Mouse (Mus musculus) liver, postnatal 0 days (tissue): ENCODE measurements at regions not wholly inside any gene's neighbourhood (a gene's known extent, or its start where the extent isn't known, plus 50 kb on each side); places are given as distances from the start of the nearest gene placed in this dataset.

ENCODE experiments used
- ATAC-seq: fragments of 200-750 bp; cut with Nextera tagmentation; 2 replicates; pipeline ENCODE4 v1.8.0; 2017; ENCODE audit warnings: mild to moderate bottlenecking, moderate library complexity
- DNase-seq: peaks from one replicate; pipeline ENCODE4 v3.0.0-alpha.2; 2016
- H3K27ac ChIP-seq: fragments of 300-500 bp; sonication (generic); 2 replicates; pipeline ENCODE4 v1.5.1; 2014; ENCODE audit warnings: antibody characterized with exemption, moderate library complexity, mild to moderate bottlenecking, low read depth
- H3K27me3 ChIP-seq: fragments of 300-500 bp; sonication (generic); 2 replicates; pipeline ENCODE4 v1.6.1; 2014; ENCODE audit warnings: low read length, control low read depth, mixed read lengths; ENCODE audit not compliant: insufficient read depth
- H3K36me3 ChIP-seq: fragments of 300-500 bp; sonication (generic); replicated peaks from 2 replicates; pipeline ENCODE4 v1.6.1; 2014; ENCODE audit warnings: mild to moderate bottlenecking, control low read depth, low read length, moderate library complexity, mixed read lengths; ENCODE audit not compliant: insufficient read depth
- H3K4me1 ChIP-seq: fragments of 300-500 bp; sonication (generic); 2 replicates; pipeline ENCODE4 v1.6.1; 2014; ENCODE audit warnings: antibody characterized with exemption, mild to moderate bottlenecking, control low read depth; ENCODE audit not compliant: insufficient read depth
- H3K4me2 ChIP-seq: fragments of 300-500 bp; sonication (generic); 2 replicates; pipeline ENCODE4 v1.6.1; 2014; ENCODE audit warnings: low read depth, mild to moderate bottlenecking, low read length, moderate library complexity, mixed read lengths
- H3K4me3 ChIP-seq: fragments of 300-500 bp; sonication (generic); 2 replicates; pipeline ENCODE4 v1.5.1; 2014; ENCODE audit warnings: low read depth, low read length
- H3K9ac ChIP-seq: fragments of 300-500 bp; sonication (generic); replicated peaks from 2 replicates; pipeline ENCODE4 v1.6.1; 2014; ENCODE audit warnings: mild to moderate bottlenecking, moderate library complexity
- H3K9me3 ChIP-seq: fragments of 300-500 bp; sonication (generic); 2 replicates; pipeline ENCODE4 v1.6.1; 2016; ENCODE audit warnings: mild to moderate bottlenecking, control low read depth, low read length, mixed read lengths
- CTCF ChIP-seq: sonication (generic); IDR thresholded peaks from 2 replicates; pipeline ENCODE4 v1.5.1; 2016; ENCODE audit warnings: antibody characterized with exemption, low read depth
- EP300 ChIP-seq: IDR thresholded peaks from 2 replicates; pipeline ENCODE4 v1.6.1; 2016; ENCODE audit warnings: antibody characterized with exemption, low read depth, mild to moderate bottlenecking
- WGBS: fragments of 180-500 bp; shearing (Covaris S2); extraction: QIAGEN DNeasy Blood & Tissue Kit; methylation state at CpG from one replicate; pipeline ENCODE4 v1.1.7; 2014; ENCODE audit not compliant: insufficient replicate concordance; 5-methylcytosine and 5-hydroxymethylcytosine counted together

- no peak for ATAC-seq
- H3K4me1 ChIP-seq: no peaks in the 10 kb centered on the region
- no peaks in the 10 kb centered on the region for H3K9me3 ChIP-seq
- H3K27me3 ChIP-seq: no peaks in the 10 kb centered on the region; the same call in 1 of the 2 replicates
- no peak overlapping the region for H3K4me3 ChIP-seq
- no peaks in the 10 kb centered on the region for H3K36me3 ChIP-seq
- no peak for DNase-seq
- 37% methylated on average over 11 of the region's 11 CpGs for WGBS
- TF ChIP-seq EP300: no peak
- no peak for TF ChIP-seq CTCF
- no peak overlapping the region for H3K27ac ChIP-seq
- H3K9ac ChIP-seq: no peak overlapping the region
- no peak overlapping the region for H3K4me2 ChIP-seq
Observed at GRCm38 (mm10) chr3:53334051-53334450, 129.1 kb downstream of the Nhlrc3 start.

GRCm38 (mm10) chr3:53329528-53329927, 133.6 kb downstream of the Nhlrc3 start:
- DNase-seq (peak; percentile 21), ATAC-seq (no peak)
- no peak overlapping the region for H3K27ac ChIP-seq
- no peaks in the 10 kb centered on the region; the same call in 1 of the 2 replicates for H3K27me3 ChIP-seq
- no peak overlapping the region for H3K4me2 ChIP-seq
- 49% methylated on average over 3 of the region's 3 CpGs for WGBS
- TF ChIP-seq EP300: no peak
- TF ChIP-seq CTCF: peak; percentile 59
- H3K4me3 ChIP-seq: no peak overlapping the region
- no peaks in the 10 kb centered on the region for H3K36me3 ChIP-seq
- H3K9me3 ChIP-seq: no peaks in the 10 kb centered on the region
- H3K9ac ChIP-seq: no peak overlapping the region
- no peaks in the 10 kb centered on the region for H3K4me1 ChIP-seq

DNA sequence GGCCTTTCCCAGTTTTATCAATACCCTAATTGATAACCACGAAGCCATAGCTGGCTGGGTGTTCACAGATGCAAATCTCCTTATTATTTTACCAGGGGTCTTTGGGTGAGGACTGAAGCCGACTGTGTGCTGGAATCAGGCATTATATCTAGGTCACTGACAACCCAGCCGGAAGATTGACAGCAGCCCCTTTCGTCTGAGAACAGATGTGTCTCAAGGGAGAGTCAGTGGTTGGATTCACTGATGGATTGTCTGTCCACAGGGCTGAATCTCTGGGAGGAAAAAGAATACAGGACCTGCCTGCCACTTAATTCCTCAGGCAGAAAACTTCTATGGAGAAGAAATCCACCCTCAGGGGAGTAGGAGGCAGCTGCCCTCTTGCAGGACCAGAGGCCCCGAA, 135.7 kb downstream of the Nhlrc3 start:
- 59% methylated on average over 5 of the region's 5 CpGs for WGBS
- H3K27ac ChIP-seq: no peak overlapping the region
- no peaks in the 10 kb centered on the region for H3K4me1 ChIP-seq
- no peaks in the 10 kb centered on the region for H3K27me3 ChIP-seq
- TF ChIP-seq EP300: no peak
- TF ChIP-seq CTCF: no peak
- DNase-seq: no peak
- no peak overlapping the region for H3K4me3 ChIP-seq
- H3K9ac ChIP-seq: no peak overlapping the region
- no peak for ATAC-seq
- H3K9me3 ChIP-seq: no peaks in the 10 kb centered on the region
- H3K4me2 ChIP-seq: no peak overlapping the region
- no peaks in the 10 kb centered on the region for H3K36me3 ChIP-seq

DNA sequence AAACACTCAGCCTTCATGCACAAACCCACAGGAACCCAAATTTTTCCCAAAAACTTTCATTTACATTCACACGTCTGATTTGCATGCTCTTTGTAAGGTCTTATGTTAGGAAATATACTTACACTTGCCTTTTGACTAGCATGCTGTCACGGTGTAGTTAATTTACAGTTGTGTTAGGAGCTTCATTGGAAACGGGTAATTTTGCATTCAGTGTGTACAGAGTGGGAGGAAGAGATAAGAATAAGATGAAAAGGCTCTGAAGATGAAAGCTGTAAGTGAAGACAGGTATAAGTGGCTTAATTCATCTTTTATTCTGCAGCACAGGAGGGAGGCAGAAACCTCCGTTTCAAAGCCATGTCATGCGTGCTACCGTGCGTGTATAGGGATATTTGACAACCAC, 136.2 kb downstream of the Nhlrc3 start:
- Histone ChIP-seq H3K27ac (no peak overlapping the region), H3K27me3 (no peaks in the 10 kb centered on the region), H3K4me1 (no peaks in the 10 kb centered on the region), H3K4me2 (no peak overlapping the region), H3K9me3 (no peaks in the 10 kb centered on the region), H3K4me3 (no peak overlapping the region), H3K36me3 (no peaks in the 10 kb centered on the region), H3K9ac (no peak overlapping the region)
- DNase-seq: no peak
- WGBS: 64% methylated on average over 7 of the region's 7 CpGs
- TF ChIP-seq EP300 (no peak), CTCF (no peak)
- ATAC-seq: no peak

DNA sequence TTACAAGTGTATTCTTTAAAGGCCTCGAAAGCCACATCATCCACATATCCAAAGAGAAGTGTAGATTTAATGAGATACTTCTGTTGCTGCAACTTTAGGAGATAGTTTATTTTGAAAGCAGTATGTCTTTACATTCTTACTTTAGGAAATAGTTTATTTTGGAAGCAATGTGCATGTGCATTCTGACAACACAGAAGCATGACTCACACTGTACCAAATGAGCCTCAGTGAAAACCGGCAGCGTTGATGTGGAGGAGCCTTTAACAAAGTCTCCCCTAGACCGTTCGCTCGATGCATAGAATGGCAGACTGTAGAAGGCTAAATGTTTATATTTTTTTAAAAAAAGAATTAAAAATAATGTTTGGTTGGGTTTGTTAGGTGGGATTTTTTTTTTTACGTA, 138.1 kb downstream of the Nhlrc3 start:
- Histone ChIP-seq H3K4me3 (no peak overlapping the region), H3K27ac (no peak overlapping the region), H3K4me1 (no peaks in the 10 kb centered on the region), H3K27me3 (no peaks in the 10 kb centered on the region), H3K9me3 (no peaks in the 10 kb centered on the region), H3K4me2 (no peak overlapping the region), H3K9ac (no peak overlapping the region), H3K36me3 (no peaks in the 10 kb centered on the region)
- no peak for DNase-seq
- TF ChIP-seq EP300: no peak
- no peak for TF ChIP-seq CTCF
- ATAC-seq: no peak
- WGBS: 85% methylated on average over 7 of the region's 7 CpGs

DNA sequence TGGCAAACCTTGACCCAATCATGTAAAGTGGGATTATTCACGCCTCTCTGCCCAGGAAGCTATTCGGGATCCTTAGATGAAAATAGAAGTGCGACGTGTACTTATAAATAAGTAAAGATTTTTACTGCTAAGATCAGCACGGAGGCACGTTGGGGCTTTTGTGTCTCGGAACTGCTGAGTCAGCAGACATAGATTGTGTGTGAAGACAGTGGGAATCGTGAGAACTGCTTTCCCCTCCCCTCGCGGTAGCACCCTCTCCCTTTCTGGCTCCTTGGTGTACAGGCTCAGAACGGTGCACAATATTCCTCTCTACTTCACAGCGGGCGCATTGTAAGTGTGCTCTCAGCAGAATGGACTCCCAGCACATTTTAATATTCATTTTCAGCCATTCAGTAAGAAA, 138.7 kb downstream of the Nhlrc3 start:
- H3K4me3 ChIP-seq: no peak overlapping the region
- H3K27me3 ChIP-seq: no peaks in the 10 kb centered on the region
- WGBS: 70% methylated on average over 13 of the region's 13 CpGs
- no peaks in the 10 kb centered on the region for H3K4me1 ChIP-seq
- H3K36me3 ChIP-seq: no peaks in the 10 kb centered on the region
- no peak overlapping the region for H3K27ac ChIP-seq
- H3K9me3 ChIP-seq: no peaks in the 10 kb centered on the region
- no peak overlapping the region for H3K4me2 ChIP-seq
- ATAC-seq (no peak), DNase-seq (no peak)
- H3K9ac ChIP-seq: no peak overlapping the region
- no peak for TF ChIP-seq CTCF
- TF ChIP-seq EP300: no peak

DNA sequence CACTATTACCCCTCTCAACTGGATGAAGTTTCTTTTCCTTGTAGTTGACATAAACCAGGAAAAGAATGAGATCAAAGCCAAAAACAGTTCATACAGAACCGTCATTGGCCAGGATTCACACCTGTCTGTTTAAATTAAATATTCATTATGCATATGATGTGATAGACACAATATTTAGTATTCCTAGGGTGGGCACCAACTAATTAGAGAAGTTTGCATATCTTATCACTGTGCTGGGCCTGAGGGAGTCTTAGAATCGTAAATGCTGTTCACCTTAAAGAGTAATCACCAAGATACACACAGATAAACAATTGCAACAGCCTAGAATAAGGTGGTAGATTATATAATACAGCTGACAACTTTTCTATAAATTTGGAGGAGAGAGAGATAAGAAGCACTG, 147.7 kb downstream of the Nhlrc3 start:
- ATAC-seq (no peak), DNase-seq (no peak)
- TF ChIP-seq CTCF: no peak
- no peak for TF ChIP-seq EP300
- WGBS: 69% methylated on average over 2 of the region's 2 CpGs
- Histone ChIP-seq H3K27me3 (no peaks in the 10 kb centered on the region), H3K9ac (no peak overlapping the region), H3K27ac (no peak overlapping the region), H3K4me3 (no peak overlapping the region), H3K36me3 (no peaks in the 10 kb centered on the region), H3K4me2 (no peak overlapping the region), H3K9me3 (no peaks in the 10 kb centered on the region), H3K4me1 (no peaks in the 10 kb centered on the region)
